ENCODE assay signal across 8 mouse cellular contexts in genomic region chr5:41843419-41844146, GRCm38 (mm10). TPM values are rescaled to one million over a fixed set of nuclear protein-coding genes. Genes with fewer than 3 reads are reported as not detected.
DNase-seq lines count a peak whose midpoint lies in the region; ATAC-seq and TF ChIP-seq lines count a peak whose summit lies in the region.

No protein-coding gene starts in this region.

- ATAC-seq in lung, embryonic 14.5 days (ENCODE audit: insufficient read depth): peak; percentile 8; the same call in 1 of the 2 replicates
- ATAC-seq in limb, embryonic 14.5 days (ENCODE audit: low FRiP score, low read depth): no peak; the same call in 1 of the 2 replicates
- ATAC-seq in stomach, embryonic 15.5 days (ENCODE audit: insufficient read depth, low FRiP score, low read depth): no peak

- H3K9me3 ChIP-seq in lung, embryonic 14.5 days (ENCODE audit: low read depth, low read length): no peaks in the 10 kb centered on the region
- no peaks in the 10 kb centered on the region for H3K9me3 ChIP-seq in forebrain, embryonic 10.5 days
- H3K9me3 ChIP-seq in limb, embryonic 14.5 days (ENCODE audit: control insufficient read depth, low read length): no peaks in the 10 kb centered on the region
- H3K9me3 ChIP-seq in stomach, embryonic 15.5 days: no peaks in the 10 kb centered on the region

- H3K4me1 ChIP-seq in lung, embryonic 14.5 days (ENCODE audit: insufficient read depth): 0 out of 2 replicates have a peak, but pooled peaks cover 5% of the 10 kb centered on the region
- H3K4me1 ChIP-seq in forebrain, embryonic 10.5 days: peaks cover 21% of the 10 kb centered on the region
- H3K4me1 ChIP-seq in limb, embryonic 14.5 days (ENCODE audit: control insufficient read depth, insufficient read depth, low read length): peaks cover 7% of the 10 kb centered on the region
- peaks cover 14% of the 10 kb centered on the region for H3K4me1 ChIP-seq in stomach, embryonic 15.5 days

- peaks cover 5% of the 10 kb centered on the region; the same call in 1 of the 2 replicates for H3K36me3 ChIP-seq in lung, embryonic 14.5 days (ENCODE audit: insufficient read depth)
- H3K36me3 ChIP-seq in forebrain, embryonic 10.5 days (replicated peaks): peaks cover 5% of the 10 kb centered on the region
- H3K36me3 ChIP-seq in limb, embryonic 14.5 days (ENCODE audit: control insufficient read depth, insufficient read depth, low read length): no peaks in the 10 kb centered on the region
- no peaks in the 10 kb centered on the region for H3K36me3 ChIP-seq in stomach, embryonic 15.5 days

- intact Hi-C loops in left cerebral cortex, postnatal 4 days (cut with DNase I): no loop called here

- DNase-seq in lung, embryonic 14.5 days: peak; percentile 26
- no peak for DNase-seq in lung, postnatal 14 days
- DNase-seq in T-cell, adult 2 months (ENCODE audit: low spot score): peak; percentile 10
- no peak for DNase-seq in forebrain, embryonic 10.5 days (ENCODE audit: extremely low spot score, low spot score)
- DNase-seq in limb, embryonic 14.5 days (ENCODE audit: low spot score): no peak
- no peak for DNase-seq in left cerebral cortex, postnatal 4 days
- DNase-seq in ovary, postnatal 10 days (ENCODE audit: low spot score): no peak

- WGBS in lung, embryonic 14.5 days: 1% methylated on average over 46 of the region's 46 CpGs
- 1% methylated on average over 46 of the region's 46 CpGs for WGBS in forebrain, embryonic 10.5 days
- 1% methylated on average over 40 of the region's 46 CpGs for WGBS in limb, embryonic 14.5 days
- WGBS in stomach, embryonic 15.5 days: under 1% methylated on average over 46 of the region's 46 CpGs

- H3K27ac ChIP-seq in lung, embryonic 14.5 days (ENCODE audit: low read depth): peak overlapping the region; percentile 70; the same call in 1 of the 2 replicates
- peak overlapping the region; percentile 90 for H3K27ac ChIP-seq in forebrain, embryonic 10.5 days
- 0 out of 2 replicates have a peak overlapping the region, but pooled peaks have one; percentile 68 for H3K27ac ChIP-seq in limb, embryonic 14.5 days (replicated peaks; ENCODE audit: low read depth, low read length)
- H3K27ac ChIP-seq in stomach, embryonic 15.5 days: peak overlapping the region; percentile 68; the same call in 1 of the 2 replicates

- no peaks in the 10 kb centered on the region for H3K27me3 ChIP-seq in lung, embryonic 14.5 days (ENCODE audit: insufficient read depth, low read length)
- H3K27me3 ChIP-seq in forebrain, embryonic 10.5 days (ENCODE audit: poor library complexity, severe bottlenecking): no peaks in the 10 kb centered on the region
- no peaks in the 10 kb centered on the region for H3K27me3 ChIP-seq in limb, embryonic 14.5 days (ENCODE audit: control insufficient read depth, insufficient read depth, low read length)
- H3K27me3 ChIP-seq in stomach, embryonic 15.5 days (replicated peaks): no peaks in the 10 kb centered on the region

- no peak for TF ChIP-seq POLR2A in limb, embryonic 14.5 days (IDR thresholded peaks at IDR 0.05; ENCODE audit: borderline replicate concordance, extremely low read depth, insufficient read depth, insufficient read length)

- peak overlapping the region; percentile 96 for H3K9ac ChIP-seq in lung, embryonic 14.5 days
- peak overlapping the region; percentile 92 for H3K9ac ChIP-seq in limb, embryonic 14.5 days (ENCODE audit: low read depth, low read length, severe bottlenecking)
- peak overlapping the region; percentile 96 for H3K9ac ChIP-seq in stomach, embryonic 15.5 days

- no peak for TF ChIP-seq CTCF in lung, embryonic 14.5 days (IDR thresholded peaks at IDR 0.05; ENCODE audit: low read depth)

- peak overlapping the region; percentile 96 for H3K4me3 ChIP-seq in lung, embryonic 14.5 days (ENCODE audit: low read depth, low read length)
- peak overlapping the region; percentile 96 for H3K4me3 ChIP-seq in forebrain, embryonic 10.5 days
- H3K4me3 ChIP-seq in limb, embryonic 14.5 days (replicated peaks; ENCODE audit: low read length): peak overlapping the region; percentile 98
- H3K4me3 ChIP-seq in stomach, embryonic 15.5 days (replicated peaks): peak overlapping the region; percentile 99

- H3K4me2 ChIP-seq in lung, embryonic 14.5 days: peak overlapping the region; percentile 67
- peak overlapping the region; percentile 80 for H3K4me2 ChIP-seq in limb, embryonic 14.5 days (replicated peaks; ENCODE audit: low read depth, low read length, severe bottlenecking)
- H3K4me2 ChIP-seq in stomach, embryonic 15.5 days: peak overlapping the region; percentile 68

RNA-seq across cellular contexts. Expression of gene Bod1l, which starts 0.5 kb away (rescaled TPM):
- polyA plus RNA-seq in lung, embryonic 14.5 days (2014; fragmentation: Nextera tagmentation; extraction: Ambion mirVana): 21.9 and 23.9 TPM in 2 replicates
- 17.2 and 18.1 TPM in 2 replicates for polyA plus RNA-seq in forebrain, embryonic 10.5 days (2016; fragmentation: Nextera tagmentation; extraction: Ambion mirVana)
- polyA plus RNA-seq in limb, embryonic 14.5 days (2012; rRNA removed): 8.5 and 11.8 TPM in 2 replicates
- 23.9 and 27.6 TPM in 2 replicates for polyA plus RNA-seq in limb, embryonic 14.5 days (2014; fragmentation: Nextera tagmentation; extraction: Ambion mirVana)
- polyA plus RNA-seq in stomach, embryonic 15.5 days (2015; fragmentation: Nextera tagmentation; extraction: Ambion mirVana): 23.2 and 24.3 TPM in 2 replicates
- 10 to 100 TPM; 32.0 to 32.2 TPM for total RNA-seq in left cerebral cortex, postnatal 4 days (2021)

Comparison
In these comparisons a context has a peak if more than half of its experiments do, and no peak if none do; other contexts are left out.
1. DNase-seq: peak in lung, embryonic 14.5 days (single experiment) and T-cell, adult 2 months (single experiment); none in lung, postnatal 14 days (single experiment), forebrain, embryonic 10.5 days (single experiment), limb, embryonic 14.5 days (single experiment), left cerebral cortex, postnatal 4 days (single experiment) and ovary, postnatal 10 days (single experiment).
2. Peak in every context shown above with its lines, with median percentiles within 50 percentile points of each other: H3K27ac ChIP-seq, H3K4me2 ChIP-seq, H3K4me3 ChIP-seq and H3K9ac ChIP-seq.